Mouse (Mus musculus): ENCODE measurements at regions not wholly inside any gene's neighbourhood (a gene's known extent, or its start where the extent isn't known, plus 50 kb on each side); places are given as distances from the start of the nearest gene placed in this dataset.

DNA sequence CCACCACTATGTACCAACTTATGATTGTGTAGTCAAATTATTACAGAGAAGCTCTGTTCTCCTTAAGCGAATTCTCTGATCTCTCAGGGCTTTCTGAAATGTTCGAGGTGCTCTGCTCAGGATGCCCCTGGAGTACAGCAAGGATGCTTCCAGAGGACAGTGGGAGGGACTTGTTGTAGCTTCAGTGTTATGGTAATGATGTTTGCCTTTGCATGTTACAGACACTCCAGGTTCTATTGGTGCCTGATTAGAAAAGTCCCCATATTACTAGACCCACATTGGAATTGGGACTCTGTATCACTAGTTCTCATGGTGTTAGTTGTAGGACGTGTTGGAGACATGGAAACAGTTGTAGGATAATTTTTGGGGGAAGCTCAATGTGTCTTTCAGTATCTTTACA is 96.0 kb downstream of the Epdr1 start:
- H3K4me3 ChIP-seq (replicated peaks; ENCODE audit: extremely low read depth, low read depth, low read length) = no peak overlapping the region
- no peak for TF ChIP-seq POLR2A (IDR thresholded peaks at IDR 0.05; ENCODE audit: borderline replicate concordance, extremely low read depth, low read depth, low read length)
- no peak for TF ChIP-seq CTCF (IDR thresholded peaks at IDR 0.05; ENCODE audit: insufficient read depth, low read length)
- WGBS = 80% methylated on average over 3 of the region's 3 CpGs
- DNase-seq = no peak
- H3K4me1 ChIP-seq (ENCODE audit: control insufficient read depth, insufficient read depth, low read length) = no peaks in the 10 kb centered on the region

DNA sequence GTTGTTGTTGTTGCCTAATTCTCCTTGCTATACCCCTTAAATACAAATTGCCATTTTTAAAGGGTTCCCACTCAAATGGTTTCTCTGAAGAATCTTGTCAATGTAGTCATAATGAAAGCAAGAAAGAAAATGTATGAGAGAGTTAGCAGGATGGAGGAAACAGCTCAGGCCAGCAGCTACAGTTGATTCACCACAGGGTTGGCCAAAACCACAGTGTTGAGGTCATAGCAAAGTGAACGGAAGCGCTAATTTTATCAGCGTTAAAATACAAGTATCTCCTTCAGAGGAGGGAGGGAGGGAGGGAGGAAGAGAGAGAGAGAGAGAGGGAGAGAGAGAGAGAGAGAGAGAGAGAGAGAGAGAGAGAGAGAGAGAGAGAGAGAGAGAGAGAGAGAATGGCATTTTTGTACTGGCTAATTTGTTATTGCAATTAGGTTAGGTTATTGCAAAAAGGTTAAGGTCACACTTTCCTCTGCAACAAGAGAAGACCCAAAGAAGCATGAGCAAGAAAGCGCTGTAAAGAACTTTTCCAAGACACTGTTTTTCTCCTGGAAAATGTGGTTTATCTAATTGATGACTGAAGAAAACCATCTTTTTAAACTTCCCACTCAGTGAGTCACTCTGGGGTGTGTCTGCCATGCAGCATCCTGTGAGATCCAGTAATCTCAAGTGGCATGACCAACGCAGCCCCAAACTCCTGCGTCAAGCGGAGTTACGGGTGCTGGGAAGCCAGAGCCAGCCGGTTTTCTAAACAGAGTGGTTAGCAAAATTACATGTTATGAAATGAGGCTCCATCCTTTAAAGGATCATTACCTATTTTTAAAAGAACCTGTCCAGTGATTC is 101.6 kb downstream of the Epdr1 start:
- no peak for TF ChIP-seq POLR2A (IDR thresholded peaks at IDR 0.05; ENCODE audit: borderline replicate concordance, extremely low read depth, low read depth, low read length)
- TF ChIP-seq CTCF (IDR thresholded peaks at IDR 0.05; ENCODE audit: insufficient read depth, low read length) = no peak
- 72% methylated on average over 9 of the region's 9 CpGs for WGBS
- H3K4me3 ChIP-seq (replicated peaks; ENCODE audit: extremely low read depth, low read depth, low read length) = no peak overlapping the region
- no peaks in the 10 kb centered on the region for H3K4me1 ChIP-seq (ENCODE audit: control insufficient read depth, insufficient read depth, low read length)
- no peak for DNase-seq

DNA sequence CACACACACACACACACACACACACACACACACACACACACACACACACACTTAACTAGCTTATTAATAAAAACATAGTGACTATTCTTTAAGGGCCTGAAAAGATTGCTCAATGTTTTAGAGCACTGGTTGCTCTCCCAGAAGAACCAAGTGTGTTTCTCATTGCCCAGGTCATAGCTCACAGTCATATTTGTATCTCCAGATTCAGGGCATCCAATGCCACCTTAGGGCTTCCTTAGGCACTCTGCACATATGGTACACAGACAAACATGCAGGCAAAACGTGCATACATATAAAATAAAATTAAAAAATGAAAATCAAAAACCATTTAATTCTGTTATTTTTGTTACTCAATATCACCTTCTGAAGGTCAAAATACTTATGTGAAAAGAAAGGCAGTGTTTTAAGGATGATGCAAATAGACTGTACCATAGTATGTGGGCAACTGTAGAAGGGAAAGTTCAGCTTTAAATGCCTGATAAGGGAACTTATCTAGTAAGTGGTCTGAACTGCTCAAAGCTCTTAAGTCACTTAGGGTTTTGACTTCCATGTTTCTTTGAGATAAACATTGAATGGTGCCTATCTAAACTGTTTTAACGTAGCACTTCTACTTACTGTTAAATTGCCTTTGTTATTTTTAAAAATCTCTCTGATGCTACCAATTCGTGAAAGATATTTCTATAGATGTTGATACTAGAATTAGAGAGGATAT is 104.7 kb downstream of the Epdr1 start:
- WGBS = 57% methylated on average over 3 of the region's 3 CpGs
- TF ChIP-seq POLR2A (IDR thresholded peaks at IDR 0.05; ENCODE audit: borderline replicate concordance, extremely low read depth, low read depth, low read length) (no peak), CTCF (IDR thresholded peaks at IDR 0.05; ENCODE audit: insufficient read depth, low read length) (no peak)
- H3K4me1 ChIP-seq (ENCODE audit: control insufficient read depth, insufficient read depth, low read length) = no peaks in the 10 kb centered on the region
- no peak for DNase-seq
- no peak overlapping the region for H3K4me3 ChIP-seq (replicated peaks; ENCODE audit: extremely low read depth, low read depth, low read length)

DNA sequence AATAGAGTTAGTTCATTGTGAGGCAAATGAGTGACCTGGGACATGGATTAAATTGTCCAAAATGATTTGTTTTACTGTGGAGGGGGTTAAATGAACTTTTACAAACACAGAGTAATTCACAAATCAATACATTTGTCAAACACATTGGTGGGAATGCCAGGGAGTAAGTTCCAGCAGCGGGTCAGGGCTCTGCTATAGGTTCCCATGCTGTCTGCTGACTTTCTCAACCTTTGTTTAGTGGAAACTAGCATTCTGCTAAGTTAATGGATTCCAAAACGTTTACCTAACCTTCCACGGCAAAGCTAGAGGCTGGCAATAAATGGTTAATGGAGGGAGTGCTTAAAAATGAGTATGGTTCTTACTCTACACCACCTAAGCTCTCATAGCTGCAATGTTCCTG is 110.9 kb upstream of the Stard3nl start:
- 48% methylated on average over 3 of the region's 3 CpGs for WGBS
- no peak for DNase-seq
- Histone ChIP-seq H3K4me3 (replicated peaks; ENCODE audit: extremely low read depth, low read depth, low read length) (no peak overlapping the region), H3K4me1 (ENCODE audit: control insufficient read depth, insufficient read depth, low read length) (no peaks in the 10 kb centered on the region)
- TF ChIP-seq POLR2A (IDR thresholded peaks at IDR 0.05; ENCODE audit: borderline replicate concordance, extremely low read depth, low read depth, low read length) (no peak), CTCF (IDR thresholded peaks at IDR 0.05; ENCODE audit: insufficient read depth, low read length) (no peak)

DNA sequence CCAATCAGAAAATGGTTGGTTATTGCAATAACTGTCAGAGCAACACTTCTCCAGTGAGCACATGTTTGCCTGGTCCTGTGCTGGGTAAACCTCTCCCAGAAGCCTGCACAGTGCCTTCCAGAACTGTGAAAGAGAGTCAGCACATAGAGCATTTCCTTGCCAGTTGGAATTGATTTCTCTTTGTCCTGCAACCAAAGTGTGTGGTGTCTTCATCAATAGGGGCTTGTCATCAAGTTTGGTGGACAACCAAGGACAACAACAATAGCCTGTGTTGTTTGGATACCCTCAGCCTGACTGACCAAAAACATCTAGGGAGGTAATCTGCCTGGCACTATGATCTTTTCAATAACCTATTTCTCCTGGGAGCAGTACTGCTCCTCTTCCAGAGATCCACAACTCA is 108.6 kb upstream of the Stard3nl start:
- H3K4me1 ChIP-seq (ENCODE audit: control insufficient read depth, insufficient read depth, low read length) = no peaks in the 10 kb centered on the region
- no peak for DNase-seq
- no peak overlapping the region for H3K4me3 ChIP-seq (replicated peaks; ENCODE audit: extremely low read depth, low read depth, low read length)
- no peak for TF ChIP-seq CTCF (IDR thresholded peaks at IDR 0.05; ENCODE audit: insufficient read depth, low read length)
- TF ChIP-seq POLR2A (IDR thresholded peaks at IDR 0.05; ENCODE audit: borderline replicate concordance, extremely low read depth, low read depth, low read length) = no peak

DNA sequence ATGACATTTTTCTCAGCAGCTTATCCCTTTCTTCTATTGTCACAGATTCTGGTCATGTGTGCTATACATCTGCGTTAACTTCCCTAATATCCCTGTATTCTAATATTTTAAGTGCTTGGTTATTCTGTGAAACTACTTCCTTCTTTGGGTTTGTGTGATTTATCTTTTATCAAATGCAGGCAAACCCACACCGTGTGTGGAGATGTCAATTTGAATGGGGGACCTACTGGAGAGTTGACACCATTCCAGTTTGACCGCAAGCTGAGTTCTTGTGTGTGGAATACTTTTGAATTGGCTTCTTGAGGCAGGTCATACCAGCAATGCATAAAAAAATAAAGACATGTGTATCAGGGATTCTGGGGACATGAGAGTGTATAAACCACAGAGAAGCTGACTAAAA is 86.6 kb upstream of the Stard3nl start:
- WGBS = 73% methylated on average over 3 of the region's 3 CpGs
- H3K4me3 ChIP-seq (replicated peaks; ENCODE audit: extremely low read depth, low read depth, low read length) = no peak overlapping the region
- TF ChIP-seq POLR2A (IDR thresholded peaks at IDR 0.05; ENCODE audit: borderline replicate concordance, extremely low read depth, low read depth, low read length) (no peak), CTCF (IDR thresholded peaks at IDR 0.05; ENCODE audit: insufficient read depth, low read length) (no peak)

DNA sequence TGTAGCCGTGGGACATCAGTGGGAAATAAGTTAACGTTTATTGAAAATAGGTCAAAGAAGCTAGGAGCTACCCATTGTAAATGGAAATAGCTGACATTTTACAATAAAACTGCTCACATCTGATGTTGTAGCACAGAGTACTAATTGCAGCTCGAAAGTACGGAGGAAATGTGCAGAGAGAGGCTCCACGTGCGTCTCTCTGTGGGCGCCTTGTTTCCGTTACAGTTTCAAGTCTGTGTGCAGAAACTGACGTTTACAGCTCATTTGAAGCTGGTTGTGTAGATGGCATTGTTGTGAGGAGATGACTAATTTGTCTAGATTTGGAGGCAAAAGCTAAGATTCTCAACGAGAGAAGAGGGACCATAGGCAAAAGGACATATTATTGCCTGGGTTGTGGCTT is 78.4 kb upstream of the Stard3nl start:
- WGBS = 83% methylated on average over 10 of the region's 10 CpGs
- H3K4me1 ChIP-seq (ENCODE audit: control insufficient read depth, insufficient read depth, low read length) = no peaks in the 10 kb centered on the region
- no peak for DNase-seq
- no peak overlapping the region for H3K4me3 ChIP-seq (replicated peaks; ENCODE audit: extremely low read depth, low read depth, low read length)
- TF ChIP-seq CTCF (IDR thresholded peaks at IDR 0.05; ENCODE audit: insufficient read depth, low read length) (no peak), POLR2A (IDR thresholded peaks at IDR 0.05; ENCODE audit: borderline replicate concordance, extremely low read depth, low read depth, low read length) (no peak)

More for the DNA sequence above, 86.6 kb upstream of the Stard3nl start:
- DNase-seq = no peak
- H3K4me1 ChIP-seq (ENCODE audit: control insufficient read depth, insufficient read depth, low read length) = no peaks in the 10 kb centered on the region

DNA sequence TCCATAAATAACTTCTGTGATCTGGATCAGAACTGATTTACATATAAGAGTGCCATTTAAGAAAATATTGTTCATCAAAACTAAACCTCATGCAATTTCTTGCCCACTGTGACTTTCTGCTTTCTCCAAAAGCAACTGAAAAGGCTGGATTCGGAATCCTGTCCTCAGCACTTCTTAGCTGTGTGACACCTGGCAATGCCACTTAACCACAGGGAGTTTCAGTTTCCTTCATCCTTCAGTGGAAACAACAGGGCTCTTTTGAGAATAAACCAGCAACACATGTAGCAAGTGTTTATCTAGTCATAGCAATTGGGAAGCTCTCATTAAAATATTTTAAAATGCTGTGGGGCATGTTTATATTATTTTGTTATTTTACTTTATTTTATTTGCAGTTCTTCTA is 75.1 kb upstream of the Stard3nl start:
- WGBS = 89% methylated on average over 1 of the region's 1 CpGs
- TF ChIP-seq POLR2A (IDR thresholded peaks at IDR 0.05; ENCODE audit: borderline replicate concordance, extremely low read depth, low read depth, low read length) = no peak
- TF ChIP-seq CTCF (IDR thresholded peaks at IDR 0.05; ENCODE audit: insufficient read depth, low read length) = no peak
- Histone ChIP-seq H3K4me1 (ENCODE audit: control insufficient read depth, insufficient read depth, low read length) (no peaks in the 10 kb centered on the region), H3K4me3 (replicated peaks; ENCODE audit: extremely low read depth, low read depth, low read length) (no peak overlapping the region)
- no peak for DNase-seq

DNA sequence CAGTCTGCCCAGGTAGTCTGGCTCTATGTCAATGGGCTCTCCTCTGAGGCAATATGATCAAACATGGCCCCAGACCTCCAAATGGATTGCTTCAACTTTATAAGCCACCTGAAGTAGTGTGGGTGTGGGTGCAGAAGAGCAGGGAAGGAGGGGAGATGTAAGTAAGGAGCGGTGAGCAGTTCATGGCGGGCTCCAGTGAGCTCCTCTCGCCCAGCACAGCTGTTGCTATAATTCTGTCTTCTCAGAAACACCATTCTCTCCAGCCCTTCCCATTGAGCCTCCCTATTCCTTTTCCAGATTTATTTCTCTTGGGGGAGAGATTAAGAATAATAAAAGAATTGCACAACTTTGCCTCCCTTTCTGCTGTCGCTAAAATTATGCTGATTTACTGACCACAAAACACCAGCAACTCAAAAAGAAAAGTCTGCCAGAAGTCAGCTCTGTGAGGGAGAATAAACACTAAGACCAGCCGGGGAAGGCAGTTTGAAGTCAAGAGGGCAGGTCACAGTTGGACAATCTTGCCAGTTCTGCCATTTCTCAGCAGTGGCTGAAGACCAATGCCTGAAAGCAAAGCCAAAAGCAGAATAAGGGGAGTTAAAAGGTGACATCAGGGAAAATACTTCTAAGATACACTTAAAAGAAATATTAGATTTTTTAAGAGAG is 71.3 kb upstream of the Stard3nl start:
- Histone ChIP-seq H3K4me3 (replicated peaks; ENCODE audit: extremely low read depth, low read depth, low read length) (no peak overlapping the region), H3K4me1 (ENCODE audit: control insufficient read depth, insufficient read depth, low read length) (no peaks in the 10 kb centered on the region)
- TF ChIP-seq POLR2A (IDR thresholded peaks at IDR 0.05; ENCODE audit: borderline replicate concordance, extremely low read depth, low read depth, low read length) (no peak), CTCF (IDR thresholded peaks at IDR 0.05; ENCODE audit: insufficient read depth, low read length) (no peak)
- DNase-seq = no peak
- 63% methylated on average over 5 of the region's 5 CpGs for WGBS

All from lung, adult 2 months (tissue).